Mouse (Mus musculus) mesoderm, embryonic 11.5 days (tissue): Measurements from ENCODE around the gene Fam117a.
"Not testable (repeated sequence)": the region's sequence is repeated elsewhere in the genome, so short reads cannot be mapped to it uniquely, and the experiment has no call there.

ENCODE experiments used
- DNase-seq: peaks from one replicate; pipeline ENCODE4 v3.0.0-alpha.2; 2012; ENCODE audit warnings: low read depth, low spot score

Gene Fam117a

DNA sequence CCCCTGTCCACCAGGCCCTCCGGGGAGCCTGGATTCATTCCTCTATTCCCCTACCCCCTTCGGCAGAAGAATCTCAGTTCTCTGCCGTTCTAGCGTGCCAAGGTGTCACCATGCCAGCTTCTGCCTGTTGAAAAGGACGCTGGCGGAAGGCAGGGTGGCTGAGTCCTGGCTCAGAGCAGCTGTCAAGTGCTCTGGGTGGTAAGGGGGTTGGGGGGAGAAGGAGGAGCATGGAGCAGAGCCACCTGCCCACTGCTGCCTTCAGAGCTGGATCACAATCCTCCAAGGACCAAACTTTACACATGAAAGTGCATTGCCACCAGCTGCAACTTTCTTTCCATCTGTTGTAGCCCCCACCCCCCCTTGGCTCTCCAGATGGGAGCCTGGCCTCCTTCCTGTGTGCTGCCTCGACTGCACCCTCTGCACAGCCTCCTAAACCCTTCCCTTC is 55.4 kb downstream of the Fam117a start:
- no peak for DNase-seq

DNA sequence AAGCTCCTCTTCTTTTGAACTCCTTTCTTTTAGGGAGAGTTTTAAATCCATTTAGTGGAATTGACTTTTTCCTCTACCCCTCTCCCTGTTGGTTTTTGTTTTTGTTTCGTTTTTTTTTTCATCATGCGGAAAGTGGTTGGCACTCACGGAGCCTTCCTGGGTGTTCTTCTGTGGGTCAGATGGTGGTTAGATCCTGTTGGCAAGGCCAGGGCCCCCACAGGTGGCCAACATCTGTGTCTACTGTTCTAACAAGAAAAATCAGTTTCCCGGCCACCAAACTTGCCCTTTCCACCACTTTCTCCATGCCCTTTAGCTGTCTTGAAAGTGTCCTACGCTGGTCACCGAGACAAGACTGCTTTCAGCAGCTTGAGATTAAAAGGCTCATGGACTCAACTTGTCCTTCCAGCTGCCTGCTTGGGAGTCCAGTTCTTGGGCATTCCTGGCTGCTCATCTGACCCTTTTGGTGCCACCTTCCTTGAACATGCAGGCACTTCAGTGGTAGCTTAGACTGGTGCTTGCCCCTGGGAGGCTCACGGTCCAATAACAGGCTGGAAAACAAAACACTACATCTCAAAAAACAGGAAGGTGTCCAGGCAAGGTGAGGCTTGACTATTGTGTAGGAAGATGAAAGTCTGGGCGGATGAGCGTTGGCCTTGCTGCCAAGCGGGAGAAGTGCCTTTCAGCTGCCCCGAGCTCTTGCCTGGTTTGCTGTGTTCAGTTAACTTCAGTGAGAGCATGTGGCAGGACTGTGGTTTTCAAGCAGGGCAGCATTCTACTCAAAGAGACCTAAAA is 56.1 kb downstream of the Fam117a start:
- no peak for DNase-seq

GRCm38 (mm10) chr11:95393500-95393816 is 56.6 kb downstream of the Fam117a start:
- no peak for DNase-seq

- DNase-seq, result no peak
These were observed 57.3 kb downstream of the Fam117a start for GRCm38 (mm10) chr11:95394112-95394511.

GRCm38 (mm10) chr11:95396548-95396947 is 59.7 kb downstream of the Fam117a start:
- no peak for DNase-seq

GRCm38 (mm10) chr11:95397843-95398835 is 61.3 kb downstream of the Fam117a start:
- peak; percentile 75 for DNase-seq

- DNase-seq, result no peak
These were observed 62.8 kb downstream of the Fam117a start for GRCm38 (mm10) chr11:95399520-95400020.

GRCm38 (mm10) chr11:95401568-95401967 is 64.8 kb downstream of the Fam117a start:
- no peak for DNase-seq

- DNase-seq, result no peak
These were observed 65.4 kb downstream of the Fam117a start for GRCm38 (mm10) chr11:95402196-95402595.

GRCm38 (mm10) chr11:95402658-95403101 is 65.9 kb downstream of the Fam117a start:
- no peak for DNase-seq

GRCm38 (mm10) chr11:95403382-95404340 is 66.8 kb downstream of the Fam117a start:
- no peak for DNase-seq

DNA sequence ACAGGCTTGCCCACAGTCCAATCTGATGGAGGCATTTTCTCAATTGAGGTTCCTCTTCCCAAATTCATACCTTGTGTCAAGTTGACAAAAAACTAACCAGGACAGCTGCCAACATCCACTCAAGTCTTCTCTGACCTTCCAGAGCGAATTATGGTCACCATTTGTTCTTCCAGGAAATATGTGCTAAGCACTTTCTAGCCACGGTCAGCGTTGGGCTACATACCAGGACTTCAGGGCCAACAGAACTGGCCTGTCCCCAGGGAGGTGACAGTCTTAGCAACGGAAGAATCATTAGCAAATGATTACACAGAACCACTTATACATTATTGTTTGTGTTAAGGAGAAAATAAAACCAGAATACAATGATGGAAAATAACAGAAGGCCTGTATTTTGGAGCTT is 69.0 kb downstream of the Fam117a start:
- DNase-seq, result no peak

DNA sequence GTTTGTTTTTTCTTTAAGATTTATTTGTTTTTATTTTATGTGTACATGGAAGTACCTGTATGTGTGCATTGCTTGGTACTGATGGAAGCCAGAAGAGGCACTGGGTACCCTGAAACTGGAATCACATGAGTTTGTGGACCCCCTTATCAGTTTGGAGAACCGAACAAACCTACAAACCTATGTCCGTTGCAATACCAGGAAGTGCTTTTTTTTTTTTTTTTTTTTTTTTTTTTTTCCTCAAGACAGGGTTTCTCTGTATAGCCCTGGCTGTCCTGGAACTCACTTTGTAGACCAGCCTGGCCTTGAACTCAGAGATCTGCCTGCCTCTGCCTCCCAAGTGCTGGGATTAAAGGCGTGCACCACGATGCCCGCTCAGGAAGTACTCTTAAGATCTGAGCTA is 69.6 kb downstream of the Fam117a start:
- DNase-seq, result not testable (repeated sequence)

DNA sequence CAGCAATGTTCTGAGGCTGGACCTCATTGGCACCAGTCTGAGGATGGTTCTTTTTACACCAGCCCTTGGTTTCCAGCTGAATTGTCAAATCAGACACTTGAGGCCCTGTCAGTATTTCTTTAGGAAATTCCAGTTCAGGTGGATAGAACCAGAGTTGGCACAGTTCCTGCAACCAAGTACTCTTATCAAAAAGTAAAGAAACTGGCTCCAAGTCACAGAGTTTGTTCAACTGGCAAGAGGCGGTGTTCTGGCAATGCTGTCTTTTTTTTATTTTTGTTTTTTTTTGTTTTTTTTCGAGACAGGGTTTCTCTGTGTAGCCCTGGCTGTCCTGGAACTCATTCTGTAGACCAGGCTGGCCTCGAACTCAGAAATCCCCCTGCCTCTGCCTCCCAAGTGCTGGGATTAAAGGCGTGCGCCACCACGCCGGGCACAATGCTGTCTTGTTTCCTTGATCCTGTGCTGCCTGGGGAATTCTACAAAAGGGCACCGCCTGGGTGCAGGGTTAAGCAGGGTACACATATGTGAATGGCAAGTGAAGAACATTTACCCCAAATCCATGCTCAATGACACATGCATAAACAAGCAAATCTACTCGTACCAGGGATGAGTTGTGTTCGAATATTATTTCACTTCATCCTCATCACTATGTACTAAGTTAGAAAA is 72.8 kb downstream of the Fam117a start:
- no peak for DNase-seq

GRCm38 (mm10) chr11:95411453-95412013 is 74.7 kb downstream of the Fam117a start:
- no peak for DNase-seq

- no peak for DNase-seq
These were observed 75.8 kb downstream of the Fam117a start for GRCm38 (mm10) chr11:95412615-95413014.

GRCm38 (mm10) chr11:95413641-95414535 is 77.1 kb downstream of the Fam117a start, which contains the start of gene Spop:
Gene Spop (plus strand): TSS chr11:95414080.
- DNase-seq, result peak; percentile 96

DNA sequence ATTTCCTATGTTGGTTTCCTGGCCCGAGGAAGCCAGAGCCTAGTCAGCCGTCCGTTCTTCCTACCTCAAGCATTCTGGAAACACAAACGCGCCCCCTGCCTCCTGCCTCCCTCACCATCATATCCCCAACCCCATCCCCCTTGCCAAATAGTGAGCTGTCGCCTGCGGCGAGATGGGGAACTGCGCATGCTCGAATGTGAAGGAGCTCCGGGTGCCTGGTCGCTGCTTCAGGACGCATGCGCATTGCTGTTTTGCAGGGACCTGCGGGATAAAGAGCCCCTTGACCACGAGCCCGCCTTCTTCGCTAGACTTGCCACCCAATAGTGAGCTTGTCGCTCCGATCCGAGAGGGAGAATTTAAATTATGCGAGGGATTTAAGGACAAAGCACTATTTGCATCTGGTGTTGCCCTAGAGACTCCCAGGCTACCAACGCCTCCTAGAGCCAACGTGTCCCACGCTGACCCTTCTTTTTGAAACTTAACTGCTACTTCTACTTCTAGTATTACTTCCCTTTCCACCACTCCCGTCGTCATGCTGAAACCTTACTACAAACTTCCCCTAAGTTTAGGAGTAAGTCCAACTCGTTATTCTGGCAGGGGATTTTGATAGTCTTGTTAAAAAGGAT is 77.8 kb downstream of the Fam117a start:
- peak; percentile 100 for DNase-seq

- DNase-seq, result no peak
These were observed 79.1 kb downstream of the Fam117a start for GRCm38 (mm10) chr11:95415931-95416330.
